In the genomic region with DNA sequence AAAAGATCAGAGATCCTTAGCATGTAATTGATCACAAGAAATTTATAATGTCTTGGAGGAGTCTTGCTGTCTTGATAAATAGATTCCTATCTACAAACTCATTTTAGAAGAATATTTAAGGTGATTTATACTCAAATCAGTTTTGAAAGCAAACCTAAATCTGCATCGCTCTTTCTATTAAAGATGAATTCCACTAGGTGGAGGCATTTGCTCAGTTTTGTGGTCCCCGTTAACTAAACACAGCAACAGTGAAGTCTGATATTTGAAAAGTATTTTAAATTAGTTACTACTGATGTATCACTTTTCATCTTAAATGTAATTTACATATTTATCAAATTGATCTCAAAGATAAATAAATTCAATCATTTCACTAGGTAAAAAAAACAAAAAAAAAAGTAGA, we compare ENCODE assay signal across 17 mouse cellular contexts. TPM values are rescaled to one million over a fixed set of nuclear protein-coding genes. Genes with fewer than 3 reads are reported as not detected.
DNase-seq lines count a peak whose midpoint lies in the region; ATAC-seq and TF ChIP-seq lines count a peak whose summit lies in the region.
"Had no signal": no experiment of that assay in that cellular context is flagged by ENCODE, and none has a peak within 500 bp of the region (broad histone marks: within the 10 kb centered on the region; RNA-seq: fewer than 3 reads in every experiment).

No protein-coding gene starts in this region.

- ATAC-seq in heart, postnatal 0 days (ENCODE audit: insufficient read depth, low read depth), result no peak
- ATAC-seq: intestine, embryonic 16.5 days had no signal

- no peak overlapping the region for H3K9ac ChIP-seq in heart, postnatal 0 days (replicated peaks; ENCODE audit: low read depth, low read length)
- H3K9ac ChIP-seq: embryonic facial prominence, embryonic 15.5 days; liver, embryonic 15.5 days had no signal

- no peak for TF ChIP-seq EP300 in heart, postnatal 0 days (IDR thresholded peaks at IDR 0.05; ENCODE audit: low read depth)

- 66% methylated on average over 2 of the region's 2 CpGs for WGBS in heart, postnatal 0 days
- WGBS in heart, embryonic 10.5 days, result 66% methylated on average over 2 of the region's 2 CpGs

- no peak overlapping the region for H3K4me3 ChIP-seq in heart, postnatal 0 days (ENCODE audit: low read depth, low read length)
- no peak overlapping the region for H3K4me3 ChIP-seq in heart, embryonic 10.5 days
- H3K4me3 ChIP-seq: embryonic facial prominence, embryonic 15.5 days; liver, embryonic 15.5 days; myocyte had no signal

- TF ChIP-seq CTCF in heart, postnatal 0 days (IDR thresholded peaks at IDR 0.05; ENCODE audit: low read depth), result peak; percentile 37
- peak; percentile 17; the same call in 1 of the 2 replicates for TF ChIP-seq CTCF in brain, embryonic 14.5 days (IDR thresholded peaks at IDR 0.05; ENCODE audit: borderline replicate concordance, extremely low read depth, insufficient read depth, insufficient read length)

- no peaks in the 10 kb centered on the region for H3K36me3 ChIP-seq in heart, postnatal 0 days (replicated peaks; ENCODE audit: control insufficient read depth, insufficient read depth, low read length)
- H3K36me3 ChIP-seq in heart, embryonic 10.5 days, result no peaks in the 10 kb centered on the region
- H3K36me3 ChIP-seq: embryonic facial prominence, embryonic 15.5 days; liver, embryonic 15.5 days had no signal

- no peak for TF ChIP-seq POLR2A in brain, embryonic 14.5 days (IDR thresholded peaks at IDR 0.05; ENCODE audit: borderline replicate concordance, extremely low read depth, insufficient read depth, insufficient read length, poor library complexity, severe bottlenecking)

- peak; percentile 10 for DNase-seq in heart, postnatal 0 days (ENCODE audit: low spot score)
- no peak for DNase-seq in heart, embryonic 10.5 days (ENCODE audit: low spot score)
- DNase-seq in lung, postnatal 10 days, result peak; percentile 22
- DNase-seq in lung, postnatal 25 days (ENCODE audit: low spot score), result no peak
- DNase-seq in brain, embryonic 14.5 days (ENCODE audit: low read depth), result peak; percentile 78
- DNase-seq in liver, result no peak
- DNase-seq in B cell, adult 2 months, result no peak
- DNase-seq: cerebellum, adult 2 months; layer of hippocampus, adult 9-11 months had no signal

- no peak overlapping the region for H3K27ac ChIP-seq in heart, postnatal 0 days (ENCODE audit: low read depth)
- H3K27ac ChIP-seq in heart, embryonic 10.5 days, result no peak overlapping the region
- H3K27ac ChIP-seq: embryonic facial prominence, embryonic 15.5 days; liver, embryonic 15.5 days had no signal

- H3K9me3 ChIP-seq in heart, postnatal 0 days (replicated peaks; ENCODE audit: control insufficient read depth, low read length), result no peaks in the 10 kb centered on the region
- no peaks in the 10 kb centered on the region for H3K9me3 ChIP-seq in heart, embryonic 10.5 days
- H3K9me3 ChIP-seq: embryonic facial prominence, embryonic 15.5 days; liver, embryonic 15.5 days had no signal

- H3K27me3 ChIP-seq in heart, postnatal 0 days (ENCODE audit: control insufficient read depth, insufficient read depth, low read length), result no peaks in the 10 kb centered on the region
- no peaks in the 10 kb centered on the region for H3K27me3 ChIP-seq in heart, embryonic 10.5 days (ENCODE audit: insufficient read depth, poor library complexity, severe bottlenecking)
- H3K27me3 ChIP-seq: embryonic facial prominence, embryonic 15.5 days; liver, embryonic 15.5 days had no signal

- no peak overlapping the region for H3K4me2 ChIP-seq in heart, postnatal 0 days (ENCODE audit: low read depth, low read length)
- H3K4me2 ChIP-seq: embryonic facial prominence, embryonic 15.5 days; liver, embryonic 15.5 days had no signal

- H3K4me1 ChIP-seq in heart, postnatal 0 days (ENCODE audit: control insufficient read depth, insufficient read depth), result no peaks in the 10 kb centered on the region
- no peaks in the 10 kb centered on the region for H3K4me1 ChIP-seq in heart, embryonic 10.5 days
- H3K4me1 ChIP-seq: embryonic facial prominence, embryonic 15.5 days; liver, embryonic 15.5 days had no signal

RNA-seq across cellular contexts. Expression of gene Cfap299, which starts 15.5 kb away (rescaled TPM):
- 0.50 TPM in 1 of 2 replicates, not detected in the other for total RNA-seq in heart, postnatal 0 days (2014; rRNA removed; ENCODE audit: low replicate concordance)
- polyA plus RNA-seq in heart, postnatal 0 days (2015; fragmentation: Nextera tagmentation; extraction: Ambion mirVana), result 0.20 and 0.38 TPM in 2 replicates
- polyA plus RNA-seq in heart, embryonic 10.5 days (2016; fragmentation: Nextera tagmentation; extraction: Ambion mirVana), result 0.46 and 0.68 TPM in 2 replicates
- 0.16 and 0.82 TPM in 2 replicates for polyA plus RNA-seq in brain, embryonic 14.5 days (2012; rRNA removed)
- total RNA-seq: granulocyte monocyte progenitor cell, adult 5-6 weeks; heart, postnatal 25 days; megakaryocyte, adult 5-6 weeks had no signal
- polyA plus RNA-seq: liver, embryonic 15.5 days; myocyte; spleen, adult 2 months had no signal

Comparison
In these comparisons a context has a peak if more than half of its experiments do, and no peak if none do; other contexts are left out.
1. DNase-seq: peak in heart, postnatal 0 days (single experiment), lung, postnatal 10 days (single experiment) and brain, embryonic 14.5 days (single experiment); none in heart, embryonic 10.5 days (single experiment), lung, postnatal 25 days (single experiment), liver (single experiment) and B cell, adult 2 months (0 of 2).